Mouse (Mus musculus): ENCODE results near the gene Exoc7. TPM values are rescaled to one million over a fixed set of nuclear protein-coding genes. Genes with fewer than 3 reads are reported as not detected.

Gene Exoc7
- polyA plus RNA-seq, 1 experiment from 2014 or later: 68.5 TPM

DNA sequence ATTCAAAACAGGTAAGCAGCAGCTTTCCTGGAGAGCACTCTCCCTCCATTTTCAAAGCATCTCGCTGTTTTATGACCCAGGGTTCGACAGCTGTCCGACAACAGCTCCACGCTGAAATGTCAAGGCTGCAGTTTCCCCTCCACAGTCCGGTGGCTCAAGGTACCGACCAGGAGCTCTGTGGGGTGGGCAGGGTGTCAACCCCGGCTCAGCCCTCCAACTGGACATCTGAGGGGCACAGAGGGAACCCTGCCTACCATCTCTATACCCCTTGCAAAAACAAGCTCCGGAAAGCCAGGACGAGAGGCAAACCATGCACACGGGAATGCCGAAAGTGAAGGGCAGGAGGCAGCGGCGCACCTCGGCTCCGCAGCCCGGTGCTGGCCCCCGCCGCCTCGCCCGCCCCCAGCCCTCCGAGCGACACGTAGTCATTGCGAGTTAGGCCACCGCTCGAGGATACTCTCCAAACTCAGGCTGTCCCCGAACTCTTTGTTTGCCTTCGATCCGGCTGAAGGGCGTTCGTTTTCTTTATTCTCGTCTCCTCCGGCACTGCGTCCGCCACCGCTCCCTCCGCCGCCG is 33.5 kb downstream of the Exoc7 start:
- Histone ChIP-seq H3K36me3 (ENCODE audit: control insufficient read depth, insufficient read depth, low read length) (peaks cover 15% of the 10 kb centered on the region), H3K4me1 (replicated peaks; ENCODE audit: control insufficient read depth, insufficient read depth, low read length) (peaks cover 13% of the 10 kb centered on the region), H3K4me2 (ENCODE audit: low read depth, low read length) (peak overlapping the region; percentile 84), H3K27me3 (ENCODE audit: control insufficient read depth, insufficient read depth, low read depth, low read length) (no peaks in the 10 kb centered on the region), H3K4me3 (ENCODE audit: low read length) (peak overlapping the region; percentile 94), H3K27ac (ENCODE audit: low read length) (peak overlapping the region; percentile 61; the same call in 1 of the 2 replicates), H3K9ac (ENCODE audit: low read length) (peak overlapping the region; percentile 95), H3K9me3 (ENCODE audit: control insufficient read depth, low read length) (no peaks in the 10 kb centered on the region)
- under 1% methylated on average over 39 of the region's 39 CpGs for WGBS
- peak; percentile 55 for ATAC-seq (ENCODE audit: low read depth)

DNA sequence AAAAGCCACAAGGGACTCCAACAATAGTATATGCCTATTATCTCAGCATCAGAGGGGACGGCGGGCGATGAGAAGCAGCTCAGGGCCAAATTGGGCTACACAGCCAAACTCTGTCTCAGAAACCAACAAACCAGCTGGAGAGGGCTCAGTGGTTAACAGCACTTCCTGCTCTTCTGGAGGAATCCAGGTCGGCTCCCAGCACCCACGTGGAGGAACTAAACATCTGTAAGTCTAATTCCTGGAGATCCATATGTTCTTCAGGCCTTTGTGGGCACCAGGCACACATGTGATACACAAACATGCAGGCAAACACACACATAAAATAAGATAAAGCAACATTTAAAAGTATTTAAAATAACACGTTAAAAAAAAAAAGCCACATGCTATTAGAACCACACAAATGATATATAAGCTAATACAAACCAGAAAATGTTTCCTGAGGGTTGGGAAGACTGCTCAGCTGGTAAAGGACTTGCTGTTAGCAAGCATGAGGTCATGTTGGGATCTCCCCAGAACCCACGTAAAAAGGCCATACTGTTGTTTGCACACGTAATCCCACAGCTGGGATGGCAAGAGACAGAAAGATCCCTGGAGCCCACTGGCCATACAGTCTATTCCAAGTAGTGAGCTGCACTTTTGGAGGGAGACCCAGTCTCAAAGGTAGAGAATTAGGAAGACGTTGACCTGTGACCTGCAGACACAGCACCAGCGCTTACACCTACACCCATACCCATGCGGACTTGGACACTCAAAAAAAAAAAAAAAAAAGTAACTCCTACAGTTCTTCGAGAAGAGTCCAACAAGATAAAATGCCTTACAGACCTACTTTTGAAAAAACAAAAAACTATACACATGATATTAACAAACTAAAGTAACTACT is 34.2 kb downstream of the Exoc7 start:
- no peak for ATAC-seq (ENCODE audit: low read depth)
- Histone ChIP-seq H3K36me3 (ENCODE audit: control insufficient read depth, insufficient read depth, low read length) (peaks cover 18% of the 10 kb centered on the region), H3K4me3 (ENCODE audit: low read length) (peak overlapping the region; percentile 94), H3K4me1 (replicated peaks; ENCODE audit: control insufficient read depth, insufficient read depth, low read length) (peaks cover 13% of the 10 kb centered on the region), H3K27me3 (ENCODE audit: control insufficient read depth, insufficient read depth, low read depth, low read length) (no peaks in the 10 kb centered on the region), H3K9me3 (ENCODE audit: control insufficient read depth, low read length) (no peaks in the 10 kb centered on the region), H3K9ac (ENCODE audit: low read length) (peak overlapping the region; percentile 95), H3K4me2 (ENCODE audit: low read depth, low read length) (peak overlapping the region; percentile 84), H3K27ac (ENCODE audit: low read length) (no peak overlapping the region)
- 40% methylated on average over 12 of the region's 12 CpGs for WGBS

DNA sequence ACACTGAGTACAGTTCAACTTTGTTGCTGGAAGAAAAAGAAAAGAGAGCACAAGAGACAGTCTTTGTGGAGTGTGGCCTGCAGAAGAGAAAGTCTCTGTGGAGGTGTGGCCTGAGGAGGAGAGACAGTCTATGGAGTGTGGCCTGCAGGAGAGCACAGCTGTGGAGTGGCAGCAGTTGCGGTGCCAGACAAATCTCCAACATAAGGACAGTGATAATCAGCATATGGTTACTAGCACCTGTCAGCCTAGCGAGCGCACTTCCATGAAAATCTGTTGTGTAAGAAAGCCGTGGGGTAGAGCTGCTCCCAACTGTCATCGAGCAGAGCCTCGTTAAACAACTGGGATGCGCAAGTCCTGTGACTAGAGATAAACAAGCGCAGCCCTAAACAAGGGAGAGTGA is 37.5 kb downstream of the Exoc7 start:
- Histone ChIP-seq H3K9me3 (ENCODE audit: control insufficient read depth, low read length) (no peaks in the 10 kb centered on the region), H3K4me3 (ENCODE audit: low read length) (no peak overlapping the region), H3K4me1 (replicated peaks; ENCODE audit: control insufficient read depth, insufficient read depth, low read length) (peaks cover 10% of the 10 kb centered on the region), H3K4me2 (ENCODE audit: low read depth, low read length) (no peak overlapping the region), H3K9ac (ENCODE audit: low read length) (no peak overlapping the region), H3K27ac (ENCODE audit: low read length) (no peak overlapping the region), H3K36me3 (ENCODE audit: control insufficient read depth, insufficient read depth, low read length) (peaks cover 42% of the 10 kb centered on the region), H3K27me3 (ENCODE audit: control insufficient read depth, insufficient read depth, low read depth, low read length) (no peaks in the 10 kb centered on the region)
- no peak for ATAC-seq (ENCODE audit: low read depth)
- 90% methylated on average over 8 of the region's 8 CpGs for WGBS

DNA sequence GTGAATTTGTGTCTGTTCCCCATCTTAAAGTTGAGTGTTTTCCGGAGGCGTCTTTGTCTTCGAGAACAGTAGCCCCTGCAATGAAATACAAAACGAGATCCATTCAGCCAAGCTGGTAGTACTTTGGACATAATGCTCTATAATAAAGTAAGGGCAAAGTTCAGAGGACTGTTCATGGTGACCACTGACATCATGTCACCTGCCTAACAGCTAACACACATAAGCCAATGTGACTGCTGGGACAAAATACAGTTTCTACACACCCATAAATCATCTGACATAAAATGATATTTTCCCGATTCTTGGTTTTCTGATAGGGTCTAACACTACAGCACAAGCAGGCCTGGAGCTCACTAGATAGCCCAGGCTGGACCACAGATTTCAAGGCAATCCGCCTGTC is 38.7 kb downstream of the Exoc7 start:
- Histone ChIP-seq H3K27ac (ENCODE audit: low read length) (no peak overlapping the region), H3K27me3 (ENCODE audit: control insufficient read depth, insufficient read depth, low read depth, low read length) (no peaks in the 10 kb centered on the region), H3K4me2 (ENCODE audit: low read depth, low read length) (no peak overlapping the region), H3K9ac (ENCODE audit: low read length) (no peak overlapping the region), H3K4me1 (replicated peaks; ENCODE audit: control insufficient read depth, insufficient read depth, low read length) (peaks cover 9% of the 10 kb centered on the region), H3K4me3 (ENCODE audit: low read length) (no peak overlapping the region), H3K36me3 (ENCODE audit: control insufficient read depth, insufficient read depth, low read length) (peaks cover 51% of the 10 kb centered on the region), H3K9me3 (ENCODE audit: control insufficient read depth, low read length) (no peaks in the 10 kb centered on the region)
- ATAC-seq (ENCODE audit: low read depth): no peak
- WGBS: 94% methylated on average over 6 of the region's 6 CpGs

DNA sequence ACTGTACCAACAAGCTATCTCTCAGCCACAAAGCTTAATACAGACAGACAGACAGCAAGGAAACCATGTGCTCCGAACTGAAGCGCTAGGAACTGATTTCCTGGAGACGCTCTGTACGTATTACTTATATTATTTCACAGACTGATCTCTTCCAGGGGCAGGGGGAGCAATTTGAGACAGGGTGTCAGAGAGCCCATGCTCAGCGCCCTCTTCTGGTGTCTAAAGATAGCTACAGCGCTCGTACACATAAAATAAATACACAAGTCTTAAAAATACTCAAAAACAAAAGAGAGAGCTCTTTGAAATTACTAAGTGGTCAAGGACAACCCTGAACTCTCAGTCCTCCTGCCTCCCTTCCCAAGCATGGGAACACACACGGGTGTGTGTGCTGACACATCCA is 39.4 kb downstream of the Exoc7 start:
- Histone ChIP-seq H3K4me3 (ENCODE audit: low read length) (no peak overlapping the region), H3K27me3 (ENCODE audit: control insufficient read depth, insufficient read depth, low read depth, low read length) (no peaks in the 10 kb centered on the region), H3K27ac (ENCODE audit: low read length) (no peak overlapping the region), H3K9ac (ENCODE audit: low read length) (no peak overlapping the region), H3K36me3 (ENCODE audit: control insufficient read depth, insufficient read depth, low read length) (peaks cover 57% of the 10 kb centered on the region), H3K4me1 (replicated peaks; ENCODE audit: control insufficient read depth, insufficient read depth, low read length) (peaks cover 4% of the 10 kb centered on the region), H3K9me3 (ENCODE audit: control insufficient read depth, low read length) (no peaks in the 10 kb centered on the region), H3K4me2 (ENCODE audit: low read depth, low read length) (no peak overlapping the region)
- WGBS: 80% methylated on average over 8 of the region's 8 CpGs
- ATAC-seq (ENCODE audit: low read depth): no peak

DNA sequence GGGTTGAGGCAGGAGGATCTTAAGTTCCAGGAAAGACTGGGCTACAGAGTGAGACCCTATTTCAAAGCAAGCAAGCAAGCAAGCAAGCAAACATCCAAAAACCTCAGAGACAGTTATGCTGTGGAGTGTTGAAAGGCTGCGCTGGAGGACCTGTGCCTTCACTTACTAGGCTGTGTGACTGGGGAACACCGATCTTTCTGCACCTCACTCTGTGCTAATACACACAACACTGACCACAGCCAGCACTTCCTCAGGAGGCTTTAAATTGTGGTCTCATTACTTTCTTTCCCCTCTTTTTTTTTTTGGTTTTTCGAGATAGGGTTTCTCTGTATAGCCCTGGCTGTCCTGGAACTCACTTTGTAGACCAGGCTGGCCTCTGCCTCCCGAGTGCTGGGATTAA is 41.2 kb downstream of the Exoc7 start:
- H3K27me3 ChIP-seq (ENCODE audit: control insufficient read depth, insufficient read depth, low read depth, low read length): no peaks in the 10 kb centered on the region
- H3K27ac ChIP-seq (ENCODE audit: low read length): no peak overlapping the region

DNA sequence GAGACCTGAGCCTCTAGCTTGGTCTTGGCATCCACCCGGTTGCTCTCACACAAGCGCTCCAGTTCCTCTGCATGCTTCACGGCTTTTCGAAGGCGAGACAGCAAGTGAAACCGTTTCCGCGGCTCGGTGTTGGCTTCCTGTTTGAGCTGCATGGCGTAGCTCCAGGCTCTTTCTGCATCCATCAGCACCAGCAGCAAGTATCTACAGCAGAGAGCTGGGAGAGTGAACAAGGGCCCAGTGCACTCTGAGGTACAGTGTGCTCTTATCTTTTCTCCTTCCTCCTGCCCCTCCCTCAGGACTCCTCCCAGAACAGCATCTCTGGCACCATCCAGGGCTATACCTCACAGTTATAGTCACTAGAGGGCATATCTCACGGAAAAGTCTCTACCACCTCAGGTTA is 41.7 kb downstream of the Exoc7 start:
- H3K4me1 ChIP-seq (replicated peaks; ENCODE audit: control insufficient read depth, insufficient read depth, low read length): peaks cover 4% of the 10 kb centered on the region; the same call in 1 of the 2 replicates
- ATAC-seq (ENCODE audit: low read depth): no peak
- H3K9me3 ChIP-seq (ENCODE audit: control insufficient read depth, low read length): no peaks in the 10 kb centered on the region
- H3K4me3 ChIP-seq (ENCODE audit: low read length): no peak overlapping the region
- H3K36me3 ChIP-seq (ENCODE audit: control insufficient read depth, insufficient read depth, low read length): peaks cover 69% of the 10 kb centered on the region
- no peaks in the 10 kb centered on the region for H3K27me3 ChIP-seq (ENCODE audit: control insufficient read depth, insufficient read depth, low read depth, low read length)
- H3K27ac ChIP-seq (ENCODE audit: low read length): no peak overlapping the region
- no peak overlapping the region for H3K9ac ChIP-seq (ENCODE audit: low read length)
- no peak overlapping the region for H3K4me2 ChIP-seq (ENCODE audit: low read depth, low read length)
- 85% methylated on average over 11 of the region's 11 CpGs for WGBS

More for the DNA sequence above, 41.2 kb downstream of the Exoc7 start:
- WGBS: 78% methylated on average over 4 of the region's 4 CpGs
- Histone ChIP-seq H3K9me3 (ENCODE audit: control insufficient read depth, low read length) (no peaks in the 10 kb centered on the region), H3K9ac (ENCODE audit: low read length) (no peak overlapping the region), H3K4me2 (ENCODE audit: low read depth, low read length) (no peak overlapping the region), H3K36me3 (ENCODE audit: control insufficient read depth, insufficient read depth, low read length) (peaks cover 66% of the 10 kb centered on the region), H3K4me3 (ENCODE audit: low read length) (no peak overlapping the region), H3K4me1 (replicated peaks; ENCODE audit: control insufficient read depth, insufficient read depth, low read length) (no peaks in the 10 kb centered on the region)
- no peak for ATAC-seq (ENCODE audit: low read depth)

DNA sequence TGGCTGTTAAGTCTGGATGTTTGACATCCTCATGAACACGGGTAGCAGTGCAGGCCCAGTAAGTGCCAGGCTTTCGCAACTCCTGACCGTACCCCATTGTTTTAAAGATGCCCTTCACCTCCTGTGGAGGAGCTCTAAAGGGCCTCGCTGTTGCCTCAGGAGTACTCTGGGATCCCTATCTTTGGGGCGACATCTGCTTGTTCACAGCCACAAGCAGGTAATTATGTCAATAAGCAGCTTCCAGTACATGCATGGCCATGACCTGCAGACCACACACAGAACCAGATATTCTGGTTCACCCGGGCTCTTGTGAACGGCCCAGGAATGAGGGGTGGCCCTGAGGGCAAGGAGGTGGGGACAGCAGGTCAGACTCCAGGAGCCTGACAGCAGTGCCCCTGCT is 46.8 kb downstream of the Exoc7 start:
- Histone ChIP-seq H3K4me1 (replicated peaks; ENCODE audit: control insufficient read depth, insufficient read depth, low read length) (peaks cover 18% of the 10 kb centered on the region), H3K27ac (ENCODE audit: low read length) (peak overlapping the region; percentile 69), H3K27me3 (ENCODE audit: control insufficient read depth, insufficient read depth, low read depth, low read length) (no peaks in the 10 kb centered on the region), H3K9ac (ENCODE audit: low read length) (no peak overlapping the region), H3K36me3 (ENCODE audit: control insufficient read depth, insufficient read depth, low read length) (peaks cover 57% of the 10 kb centered on the region), H3K9me3 (ENCODE audit: control insufficient read depth, low read length) (no peaks in the 10 kb centered on the region), H3K4me3 (ENCODE audit: low read length) (no peak overlapping the region), H3K4me2 (ENCODE audit: low read depth, low read length) (no peak overlapping the region)
- WGBS: 61% methylated on average over 7 of the region's 7 CpGs
- peak; percentile 86 for ATAC-seq (ENCODE audit: low read depth)

DNA sequence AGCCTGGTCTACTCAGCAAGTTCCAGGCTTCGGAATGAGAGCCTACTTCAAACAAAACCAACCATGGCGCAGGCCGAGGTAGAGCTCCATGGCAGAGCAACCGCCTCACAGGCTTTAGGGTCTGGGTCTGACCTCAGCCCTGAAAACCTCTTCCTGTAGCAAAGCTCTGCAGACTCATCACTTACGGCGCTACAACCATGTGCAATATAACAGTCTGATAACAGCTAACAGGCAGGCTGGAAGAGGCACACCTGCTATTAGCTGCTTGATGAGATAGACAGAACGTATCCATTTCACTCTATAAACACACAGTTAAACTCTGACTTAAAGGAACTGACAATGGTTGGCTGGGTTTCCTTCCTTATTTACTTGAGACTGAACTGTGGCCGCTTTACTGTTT is 47.6 kb downstream of the Exoc7 start:
- Histone ChIP-seq H3K4me3 (ENCODE audit: low read length) (no peak overlapping the region), H3K4me2 (ENCODE audit: low read depth, low read length) (no peak overlapping the region), H3K9me3 (ENCODE audit: control insufficient read depth, low read length) (no peaks in the 10 kb centered on the region), H3K4me1 (replicated peaks; ENCODE audit: control insufficient read depth, insufficient read depth, low read length) (peaks cover 22% of the 10 kb centered on the region), H3K27ac (ENCODE audit: low read length) (no peak overlapping the region), H3K9ac (ENCODE audit: low read length) (no peak overlapping the region), H3K36me3 (ENCODE audit: control insufficient read depth, insufficient read depth, low read length) (peaks cover 58% of the 10 kb centered on the region), H3K27me3 (ENCODE audit: control insufficient read depth, insufficient read depth, low read depth, low read length) (no peaks in the 10 kb centered on the region)
- no peak for ATAC-seq (ENCODE audit: low read depth)
- WGBS: 81% methylated on average over 8 of the region's 8 CpGs
